Mouse (Mus musculus) bone marrow macrophage, adult 2 months (primary cell): Measurements from ENCODE around the gene Pdzrn3.

Experiments
- CTCF ChIP-seq: IDR thresholded peaks from 2 replicates; pipeline ENCODE4 v1.5.1; 2012; ENCODE audit warnings: low read depth, mild to moderate bottlenecking, low read length, moderate library complexity
- POLR2A ChIP-seq: IDR thresholded peaks from 2 replicates; pipeline ENCODE4 v1.6.1; 2012; ENCODE audit warnings: mild to moderate bottlenecking, low read depth, low read length, borderline replicate concordance

- no peak for TF ChIP-seq CTCF
- TF ChIP-seq POLR2A, result no peak
Measured at GRCm38 (mm10) chr6:101220307-101220706, 157.4 kb downstream of the Pdzrn3 start.
